Mouse (Mus musculus) embryonic facial prominence, embryonic 13.5 days (tissue): ENCODE measurements around the gene Ralgapb. TPM values are rescaled to one million over a fixed set of nuclear protein-coding genes. Genes with fewer than 3 reads are reported as not detected.

Experiments
- ATAC-seq: fragments of 200-750 bp; cut with Nextera tagmentation; 2 replicates; pipeline ENCODE4 v1.8.0; 2017; ENCODE audit warnings: low read depth; ENCODE audit not compliant: insufficient number of reproducible peaks, insufficient read depth, low FRiP score, low TSS enrichment
- H3K27ac ChIP-seq: fragments of 300-500 bp; sonication (generic); 2 replicates; pipeline ENCODE4 v1.5.1; 2015; ENCODE audit warnings: moderate library complexity, mild to moderate bottlenecking, inconsistent platforms
- H3K27me3 ChIP-seq: fragments of 300-500 bp; sonication (generic); 2 replicates; pipeline ENCODE4 v1.6.1; 2015; ENCODE audit warnings: mild to moderate bottlenecking, inconsistent platforms
- H3K36me3 ChIP-seq: fragments of 300-500 bp; sonication (generic); 2 replicates; pipeline ENCODE4 v1.6.1; 2015; ENCODE audit warnings: mild to moderate bottlenecking, inconsistent platforms
- H3K4me1 ChIP-seq: fragments of 300-500 bp; sonication (generic); 2 replicates; pipeline ENCODE4 v1.6.1; 2015; ENCODE audit warnings: inconsistent platforms
- H3K4me2 ChIP-seq: fragments of 300-500 bp; sonication (generic); 2 replicates; pipeline ENCODE4 v1.6.1; 2015; ENCODE audit warnings: moderate library complexity, mild to moderate bottlenecking, inconsistent platforms
- H3K4me3 ChIP-seq: fragments of 300-500 bp; sonication (generic); 2 replicates; pipeline ENCODE4 v1.5.1; 2015; ENCODE audit warnings: mild to moderate bottlenecking, inconsistent platforms
- H3K9ac ChIP-seq: fragments of 300-500 bp; sonication (generic); 2 replicates; pipeline ENCODE4 v1.6.1; 2015; ENCODE audit warnings: mild to moderate bottlenecking, inconsistent platforms
- H3K9me3 ChIP-seq: fragments of 300-500 bp; sonication (generic); 2 replicates; pipeline ENCODE4 v1.6.1; 2016; ENCODE audit warnings: inconsistent platforms
- WGBS: fragments of 180-500 bp; shearing (Covaris S2); methylation state at CpG from one replicate; pipeline ENCODE4 v1.1.7; 2015; ENCODE audit warnings: mixed read lengths; 5-methylcytosine and 5-hydroxymethylcytosine counted together
- polyA plus RNA-seq: library from polyadenylated mRNA; unstranded; fragments of >200 nt; fragmentation: Nextera tagmentation; extraction: Ambion mirVana; gene quantifications from 2 replicates; pipeline ENCODE4 v1.2.1, GENCODE M21; 2015

The Ralgapb gene
- polyA plus RNA-seq, 1 experiment from 2014 or later: 19.1 TPM

- H3K9me3 ChIP-seq: 0 out of 2 replicates have a peak, but pooled peaks cover 4% of the 10 kb centered on the region
- H3K4me2 ChIP-seq: no peak overlapping the region
- H3K9ac ChIP-seq: no peak overlapping the region
- no peak for ATAC-seq
- 79% methylated on average over 8 of the region's 8 CpGs for WGBS
- H3K36me3 ChIP-seq: no peaks in the 10 kb centered on the region
- H3K4me3 ChIP-seq: no peak overlapping the region
- H3K4me1 ChIP-seq: no peaks in the 10 kb centered on the region
- H3K27ac ChIP-seq: no peak overlapping the region
- no peaks in the 10 kb centered on the region for H3K27me3 ChIP-seq
Measured at GRCm38 (mm10) chr2:158523060-158523459, 113.4 kb downstream of the Ralgapb start.

DNA sequence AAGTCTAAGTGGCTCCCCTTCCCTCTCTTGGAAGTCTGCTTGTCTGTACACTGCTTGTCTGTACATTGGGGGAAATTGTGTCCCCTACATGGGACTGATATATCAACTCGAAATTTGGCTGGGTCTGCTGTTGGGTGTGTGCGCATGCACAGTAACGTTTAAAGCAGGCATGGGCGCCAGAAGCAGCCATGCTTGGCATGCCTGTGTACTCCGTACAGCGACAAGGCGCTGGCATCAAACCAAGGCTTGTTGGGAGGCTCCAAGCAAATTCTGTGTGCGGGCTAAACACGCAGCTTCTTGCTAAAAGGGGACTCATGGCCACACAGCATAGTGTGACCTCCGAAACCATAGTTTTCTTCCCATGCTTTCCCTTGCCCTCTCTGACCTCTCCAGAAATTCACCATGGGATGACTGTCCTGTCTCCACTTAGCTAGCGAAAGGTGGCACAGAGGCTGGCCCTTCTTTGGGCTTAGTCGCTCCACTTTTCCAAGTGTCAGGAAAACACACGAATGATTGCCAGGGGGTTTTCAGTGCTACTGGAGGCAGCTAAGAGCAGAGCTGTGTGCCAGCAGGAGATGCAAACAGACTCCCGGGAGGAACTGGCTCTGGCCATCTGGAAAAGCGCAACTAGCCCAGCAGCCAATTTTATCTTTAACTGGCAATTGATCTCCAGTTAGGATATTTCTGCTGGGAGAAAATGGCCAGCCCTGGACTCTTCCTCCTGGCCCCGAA is 114.6 kb downstream of the Ralgapb start:
- 0 out of 2 replicates have a peak, but pooled peaks cover 4% of the 10 kb centered on the region for H3K9me3 ChIP-seq
- H3K36me3 ChIP-seq: no peaks in the 10 kb centered on the region
- no peak overlapping the region for H3K4me2 ChIP-seq
- no peaks in the 10 kb centered on the region for H3K4me1 ChIP-seq
- no peak for ATAC-seq
- no peak overlapping the region for H3K9ac ChIP-seq
- no peak overlapping the region for H3K27ac ChIP-seq
- H3K4me3 ChIP-seq: no peak overlapping the region
- WGBS: 80% methylated on average over 16 of the region's 16 CpGs
- no peaks in the 10 kb centered on the region for H3K27me3 ChIP-seq

GRCm38 (mm10) chr2:158534090-158534489 is 124.4 kb downstream of the Ralgapb start:
- no peaks in the 10 kb centered on the region for H3K9me3 ChIP-seq
- H3K27ac ChIP-seq: no peak overlapping the region
- no peaks in the 10 kb centered on the region for H3K27me3 ChIP-seq
- H3K36me3 ChIP-seq: no peaks in the 10 kb centered on the region
- ATAC-seq: no peak
- H3K4me1 ChIP-seq: no peaks in the 10 kb centered on the region
- no peak overlapping the region for H3K4me3 ChIP-seq
- WGBS: 10% methylated on average over 4 of the region's 4 CpGs
- no peak overlapping the region for H3K9ac ChIP-seq
- H3K4me2 ChIP-seq: no peak overlapping the region

DNA sequence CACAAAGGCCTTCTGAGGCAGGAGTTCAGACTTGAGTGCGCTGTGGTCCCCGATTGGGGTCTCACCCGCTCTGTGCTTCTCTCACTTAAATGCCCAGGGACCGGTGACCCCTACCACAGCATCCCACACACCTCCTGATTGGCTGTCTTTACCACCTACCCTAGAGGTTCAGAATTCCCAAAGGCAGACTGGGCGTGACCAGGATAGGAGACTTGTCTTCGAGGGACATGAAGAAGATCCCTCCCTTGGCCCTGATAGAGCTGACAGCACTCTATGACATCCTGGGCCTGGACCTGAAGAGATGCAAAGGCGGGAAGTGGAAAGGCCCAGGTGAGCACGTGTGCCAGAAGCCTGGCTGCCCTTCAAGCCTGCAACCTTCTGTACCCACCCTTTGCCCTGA is 124.9 kb downstream of the Ralgapb start:
- Histone ChIP-seq H3K4me1 (no peaks in the 10 kb centered on the region), H3K4me3 (no peak overlapping the region), H3K27me3 (no peaks in the 10 kb centered on the region), H3K27ac (no peak overlapping the region), H3K9ac (no peak overlapping the region), H3K4me2 (no peak overlapping the region), H3K9me3 (no peaks in the 10 kb centered on the region), H3K36me3 (no peaks in the 10 kb centered on the region)
- no peak for ATAC-seq
- WGBS: 81% methylated on average over 8 of the region's 8 CpGs

- Histone ChIP-seq H3K27me3 (no peaks in the 10 kb centered on the region; the same call in 1 of the 2 replicates), H3K9ac (peak overlapping the region; percentile 44; the same call in 1 of the 2 replicates), H3K9me3 (no peaks in the 10 kb centered on the region), H3K4me3 (peak overlapping the region; percentile 20), H3K4me1 (no peaks in the 10 kb centered on the region), H3K27ac (no peak overlapping the region), H3K36me3 (no peaks in the 10 kb centered on the region), H3K4me2 (peak overlapping the region; percentile 53)
- 54% methylated on average over 24 of the region's 24 CpGs for WGBS
- ATAC-seq: no peak
Measured at GRCm38 (mm10) chr2:158539433-158540305, 130.0 kb downstream of the Ralgapb start.

DNA sequence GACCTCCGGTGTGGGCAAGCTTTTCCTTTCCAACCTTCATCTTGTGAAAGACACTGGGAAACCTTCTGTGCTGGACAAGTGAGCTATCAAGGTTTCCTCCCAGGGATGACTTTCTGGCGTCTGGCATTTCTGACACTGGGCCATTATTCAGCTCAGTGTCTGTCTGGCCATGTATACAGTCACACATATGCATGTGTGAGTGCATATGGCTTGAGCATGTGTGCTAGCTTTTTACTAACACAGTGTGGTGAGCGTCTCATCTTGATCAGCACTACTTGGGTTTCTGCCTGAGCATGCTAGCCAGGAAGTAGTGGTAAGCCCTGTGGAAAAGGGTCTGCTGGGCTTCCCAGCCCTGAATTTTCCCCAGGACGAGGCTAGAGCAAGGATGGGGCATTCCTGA is 131.6 kb downstream of the Ralgapb start:
- no peaks in the 10 kb centered on the region for H3K9me3 ChIP-seq
- no peaks in the 10 kb centered on the region for H3K36me3 ChIP-seq
- H3K27ac ChIP-seq: no peak overlapping the region
- H3K27me3 ChIP-seq: no peaks in the 10 kb centered on the region; the same call in 1 of the 2 replicates
- no peaks in the 10 kb centered on the region; the same call in 1 of the 2 replicates for H3K4me1 ChIP-seq
- ATAC-seq: no peak
- no peak overlapping the region for H3K9ac ChIP-seq
- WGBS: 51% methylated on average over 4 of the region's 4 CpGs
- no peak overlapping the region for H3K4me2 ChIP-seq
- H3K4me3 ChIP-seq: no peak overlapping the region

DNA sequence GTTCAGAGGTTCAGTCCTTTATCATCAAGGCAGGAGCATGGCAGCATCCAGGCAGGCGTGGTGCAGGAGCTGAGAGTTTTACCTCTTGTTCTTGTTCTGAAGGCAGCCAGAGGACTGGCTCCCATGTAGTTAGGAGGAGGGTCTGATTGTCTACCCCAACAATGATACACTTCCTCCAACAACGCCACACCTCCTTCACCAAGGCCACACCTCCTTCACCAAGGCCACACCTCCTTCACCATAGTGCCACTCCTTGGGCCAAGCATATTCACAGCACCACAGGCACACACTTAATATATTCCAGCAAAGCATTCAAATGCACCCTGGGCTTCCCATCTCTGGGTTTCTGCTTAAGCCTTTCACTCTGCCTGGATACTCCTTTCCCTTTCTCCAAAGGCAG is 135.6 kb downstream of the Ralgapb start:
- H3K36me3 ChIP-seq: no peaks in the 10 kb centered on the region
- ATAC-seq: no peak
- H3K4me3 ChIP-seq: no peak overlapping the region
- peaks cover 6% of the 10 kb centered on the region for H3K4me1 ChIP-seq
- no peak overlapping the region for H3K27ac ChIP-seq
- no peak overlapping the region for H3K4me2 ChIP-seq
- H3K9ac ChIP-seq: no peak overlapping the region
- H3K9me3 ChIP-seq: no peaks in the 10 kb centered on the region
- WGBS: 72% methylated on average over 2 of the region's 2 CpGs
- peaks cover 9% of the 10 kb centered on the region; the same call in 1 of the 2 replicates for H3K27me3 ChIP-seq

DNA sequence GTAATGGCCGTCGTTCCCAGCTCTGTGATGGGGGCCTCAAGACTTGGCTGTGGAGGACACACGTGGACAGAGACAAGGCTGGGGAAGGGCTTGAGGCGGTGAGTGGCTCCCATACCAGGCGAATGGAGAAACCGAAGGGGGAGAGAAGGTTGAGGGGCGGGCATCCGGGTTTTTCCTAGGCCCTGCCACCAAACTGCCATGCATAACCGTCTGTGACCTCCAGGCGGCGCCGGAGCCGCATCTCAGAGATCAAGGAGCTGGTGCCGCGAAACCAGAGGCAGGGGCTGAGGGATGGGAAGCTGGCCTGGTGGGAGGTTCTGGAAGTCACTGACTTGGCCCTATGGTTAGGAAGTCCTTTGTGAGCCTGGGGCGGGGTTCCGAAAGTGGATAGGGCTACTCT is 137.1 kb downstream of the Ralgapb start:
- H3K9ac ChIP-seq: peak overlapping the region; percentile 46
- H3K9me3 ChIP-seq: no peaks in the 10 kb centered on the region
- H3K27me3 ChIP-seq: peaks cover 24% of the 10 kb centered on the region
- 3% methylated on average over 17 of the region's 17 CpGs for WGBS
- no peak overlapping the region for H3K27ac ChIP-seq
- ATAC-seq: no peak
- peak overlapping the region; percentile 46 for H3K4me2 ChIP-seq
- peaks cover 6% of the 10 kb centered on the region for H3K4me1 ChIP-seq
- no peaks in the 10 kb centered on the region for H3K36me3 ChIP-seq
- no peak overlapping the region for H3K4me3 ChIP-seq

Other genes starting within 250 kb of the Ralgapb start
- 7.5 and 7.6 TPM in 2 replicates for gene D630003M21Rik, start 180.6 kb upstream of the Ralgapb start, polyA plus RNA-seq
- gene Bpi, start 151.8 kb upstream of the Ralgapb start, polyA plus RNA-seq: not detected in 2 replicates
- gene Lbp, start 103.4 kb upstream of the Ralgapb start, polyA plus RNA-seq: 4.2 and 6.0 TPM in 2 replicates
- 9.8 and 13.1 TPM in 2 replicates for gene Snhg11, start 34.2 kb upstream of the Ralgapb start, polyA plus RNA-seq
- gene Adig, start 92.8 kb downstream of the Ralgapb start, polyA plus RNA-seq: not detected in 2 replicates
- gene Arhgap40, start 102.9 kb downstream of the Ralgapb start, polyA plus RNA-seq: 1.3 TPM in 2 replicates
- not detected in 2 replicates for gene Slc32a1, start 200.9 kb downstream of the Ralgapb start, polyA plus RNA-seq
- 13.1 and 13.5 TPM in 2 replicates for gene Actr5, start 215.0 kb downstream of the Ralgapb start, polyA plus RNA-seq